Mouse (Mus musculus): ENCODE data around the gene Lsm6. TPM values are rescaled to one million over a fixed set of nuclear protein-coding genes. Genes with fewer than 3 reads are reported as not detected.
"Not testable (repeated sequence)": the region's sequence is repeated elsewhere in the genome, so short reads cannot be mapped to it uniquely, and the experiment has no call there.

Gene Lsm6
- polyA plus RNA-seq, 1 experiment from 2014 or later: 96.4 TPM

DNA sequence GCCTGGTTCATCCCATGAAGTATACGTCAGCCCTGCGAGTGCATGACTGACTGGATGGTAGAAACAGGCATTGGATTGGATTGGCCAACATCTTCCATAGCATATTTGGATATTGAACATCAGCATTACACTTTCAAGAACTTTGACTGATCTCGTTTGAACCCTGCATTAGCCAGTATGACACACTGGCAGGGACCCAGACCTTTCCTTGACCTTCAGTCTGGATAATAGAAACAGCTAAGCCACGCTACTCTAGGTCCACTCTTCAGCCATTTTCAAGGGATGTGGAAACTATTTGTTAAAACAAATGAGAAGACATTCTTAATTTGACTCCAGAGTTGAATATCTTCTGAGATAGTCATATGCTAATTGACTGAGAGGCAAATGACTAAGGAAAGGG is 3.6 kb upstream of the Lsm6 start:
- Histone ChIP-seq H3K4me3 (ENCODE audit: low read depth, low read length) (no peak overlapping the region), H3K27me3 (replicated peaks; ENCODE audit: insufficient read depth, low read length) (no peaks in the 10 kb centered on the region), H3K36me3 (ENCODE audit: insufficient read depth, low read length) (no peaks in the 10 kb centered on the region), H3K9me3 (ENCODE audit: low read length) (no peaks in the 10 kb centered on the region), H3K4me2 (replicated peaks; ENCODE audit: low read depth, low read length) (no peak overlapping the region), H3K4me1 (ENCODE audit: insufficient read depth, low read depth, low read length) (peaks cover 3% of the 10 kb centered on the region; the same call in 1 of the 2 replicates), H3K27ac (ENCODE audit: low read length) (no peak overlapping the region), H3K9ac (replicated peaks; ENCODE audit: low read depth) (no peak overlapping the region)
- WGBS: 74% methylated on average over 4 of the region's 4 CpGs
- TF ChIP-seq EP300 (IDR thresholded peaks at IDR 0.05) (no peak), CTCF (IDR thresholded peaks at IDR 0.05) (no peak)
- ATAC-seq (no peak), DNase-seq (ENCODE audit: low spot score) (no peak)

DNA sequence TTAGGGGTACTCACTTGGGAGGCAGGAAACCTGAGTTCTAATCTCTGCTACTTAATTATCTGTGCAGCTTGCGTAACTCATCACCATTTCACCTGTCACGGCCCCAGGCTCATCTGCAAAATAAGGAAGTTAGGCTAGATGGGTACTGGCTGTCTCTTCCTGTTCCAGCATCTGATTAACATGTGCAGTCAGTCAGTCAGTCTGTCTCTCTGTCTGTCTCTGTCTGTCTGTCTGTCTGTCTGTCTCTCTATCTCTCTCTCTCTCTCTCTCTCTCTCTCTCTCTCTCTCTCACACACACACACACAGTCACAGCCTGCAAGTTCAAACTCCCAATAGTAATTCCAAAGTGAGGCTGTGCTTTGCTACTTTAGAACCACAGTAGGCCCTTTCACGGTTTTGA is 967 bp downstream of the Lsm6 start:
- peak overlapping the region; percentile 76 for H3K4me3 ChIP-seq (ENCODE audit: low read depth, low read length)
- not testable (repeated sequence) for DNase-seq (ENCODE audit: low spot score); H3K36me3 ChIP-seq (ENCODE audit: insufficient read depth, low read length); H3K27me3 ChIP-seq (replicated peaks; ENCODE audit: insufficient read depth, low read length); ATAC-seq; H3K9me3 ChIP-seq (ENCODE audit: low read length)
- WGBS: 30% methylated on average over 3 of the region's 3 CpGs
- H3K27ac ChIP-seq (ENCODE audit: low read length): peak overlapping the region; percentile 93; the same call in 1 of the 2 replicates
- H3K4me1 ChIP-seq (ENCODE audit: insufficient read depth, low read depth, low read length): peaks cover 14% of the 10 kb centered on the region
- peak overlapping the region; percentile 69; the same call in 1 of the 2 replicates for H3K9ac ChIP-seq (replicated peaks; ENCODE audit: low read depth)
- H3K4me2 ChIP-seq (replicated peaks; ENCODE audit: low read depth, low read length): peak overlapping the region; percentile 53

DNA sequence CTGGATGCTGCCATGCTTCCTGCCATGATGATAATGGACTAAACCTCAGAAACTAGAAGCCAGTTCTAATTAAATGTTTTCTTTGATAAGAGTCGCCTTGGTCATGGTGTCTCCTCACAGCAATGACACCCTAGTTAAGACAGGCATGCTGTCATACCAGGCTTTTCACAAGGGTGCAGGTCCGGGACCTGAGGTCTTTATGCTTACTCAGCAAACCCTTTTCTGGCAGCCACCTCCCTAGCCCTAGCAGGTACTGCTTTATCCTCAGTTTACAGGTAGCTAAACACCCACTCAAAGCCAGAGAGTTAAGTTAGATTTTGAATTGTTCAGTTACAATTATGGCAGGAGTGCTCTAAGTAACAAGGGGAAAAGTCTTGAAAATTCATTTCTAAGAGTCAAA is 6.2 kb downstream of the Lsm6 start:
- no peak for ATAC-seq
- H3K27me3 ChIP-seq (replicated peaks; ENCODE audit: insufficient read depth, low read length): no peaks in the 10 kb centered on the region
- peaks cover 11% of the 10 kb centered on the region for H3K4me1 ChIP-seq (ENCODE audit: insufficient read depth, low read depth, low read length)
- no peak for DNase-seq (ENCODE audit: low spot score)
- no peak overlapping the region for H3K4me2 ChIP-seq (replicated peaks; ENCODE audit: low read depth, low read length)
- TF ChIP-seq CTCF (IDR thresholded peaks at IDR 0.05) (no peak), EP300 (IDR thresholded peaks at IDR 0.05) (no peak)
- 90% methylated on average over 2 of the region's 2 CpGs for WGBS
- H3K36me3 ChIP-seq (ENCODE audit: insufficient read depth, low read length): no peaks in the 10 kb centered on the region
- no peak overlapping the region for H3K9ac ChIP-seq (replicated peaks; ENCODE audit: low read depth)
- H3K9me3 ChIP-seq (ENCODE audit: low read length): no peaks in the 10 kb centered on the region
- no peak overlapping the region for H3K27ac ChIP-seq (ENCODE audit: low read length)
- no peak overlapping the region for H3K4me3 ChIP-seq (ENCODE audit: low read depth, low read length)

DNA sequence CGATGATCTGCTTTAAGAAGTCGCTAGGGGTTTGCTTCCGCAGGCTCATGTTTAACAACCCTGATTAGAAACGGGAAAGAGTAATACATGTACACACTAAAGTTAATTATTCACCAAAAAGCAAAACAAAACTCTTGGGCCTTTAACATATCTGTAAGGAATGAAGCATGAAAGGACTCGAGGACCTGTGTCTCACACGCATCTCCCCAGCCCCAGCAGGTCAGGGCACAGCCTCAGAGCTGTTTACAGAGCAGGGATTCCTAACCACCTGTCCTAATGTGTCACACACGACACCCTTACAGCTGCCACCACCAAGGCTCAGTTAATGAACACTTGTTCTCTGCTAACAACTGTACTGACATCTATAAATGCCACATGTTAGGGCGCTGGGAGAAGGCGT is 7.9 kb downstream of the Lsm6 start:
- no peaks in the 10 kb centered on the region for H3K9me3 ChIP-seq (ENCODE audit: low read length)
- WGBS: 50% methylated on average over 9 of the region's 9 CpGs
- no peaks in the 10 kb centered on the region for H3K4me1 ChIP-seq (ENCODE audit: insufficient read depth, low read depth, low read length)
- H3K4me3 ChIP-seq (ENCODE audit: low read depth, low read length): no peak overlapping the region
- no peaks in the 10 kb centered on the region for H3K27me3 ChIP-seq (replicated peaks; ENCODE audit: insufficient read depth, low read length)
- H3K36me3 ChIP-seq (ENCODE audit: insufficient read depth, low read length): no peaks in the 10 kb centered on the region; the same call in 1 of the 2 replicates
- H3K27ac ChIP-seq (ENCODE audit: low read length): 0 out of 2 replicates have a peak overlapping the region, but pooled peaks have one; percentile 23
- DNase-seq (ENCODE audit: low spot score) (peak; percentile 12), ATAC-seq (peak; percentile 41)
- no peak overlapping the region for H3K9ac ChIP-seq (replicated peaks; ENCODE audit: low read depth)
- no peak overlapping the region for H3K4me2 ChIP-seq (replicated peaks; ENCODE audit: low read depth, low read length)
- TF ChIP-seq CTCF (IDR thresholded peaks at IDR 0.05) (no peak), EP300 (IDR thresholded peaks at IDR 0.05) (no peak)

DNA sequence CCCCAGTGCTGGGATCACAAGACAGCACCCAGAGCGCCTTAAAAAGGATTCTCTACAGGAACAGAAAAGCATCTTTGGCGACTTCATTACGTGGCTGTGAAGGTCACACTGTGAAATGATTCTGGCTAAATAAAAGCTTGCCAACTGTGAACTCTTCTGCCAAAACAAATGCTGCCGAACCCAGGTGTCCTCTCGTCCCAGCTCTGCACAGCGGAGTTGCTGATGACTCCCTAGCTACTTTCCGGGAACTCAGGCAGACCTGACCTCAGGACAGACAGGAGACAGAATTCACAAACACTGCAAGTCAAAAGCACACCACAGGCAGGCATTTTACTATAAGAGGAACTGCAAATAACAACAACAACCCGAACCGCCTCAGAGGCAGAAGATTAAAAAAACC is 8.5 kb downstream of the Lsm6 start:
- Histone ChIP-seq H3K9ac (replicated peaks; ENCODE audit: low read depth) (no peak overlapping the region), H3K4me3 (ENCODE audit: low read depth, low read length) (no peak overlapping the region), H3K36me3 (ENCODE audit: insufficient read depth, low read length) (no peaks in the 10 kb centered on the region; the same call in 1 of the 2 replicates), H3K9me3 (ENCODE audit: low read length) (no peaks in the 10 kb centered on the region), H3K27me3 (replicated peaks; ENCODE audit: insufficient read depth, low read length) (no peaks in the 10 kb centered on the region), H3K27ac (ENCODE audit: low read length) (no peak overlapping the region), H3K4me2 (replicated peaks; ENCODE audit: low read depth, low read length) (no peak overlapping the region), H3K4me1 (ENCODE audit: insufficient read depth, low read depth, low read length) (no peaks in the 10 kb centered on the region)
- no peak for TF ChIP-seq CTCF (IDR thresholded peaks at IDR 0.05)
- no peak for ATAC-seq
- DNase-seq (ENCODE audit: low spot score): no peak
- WGBS: 91% methylated on average over 9 of the region's 9 CpGs

DNA sequence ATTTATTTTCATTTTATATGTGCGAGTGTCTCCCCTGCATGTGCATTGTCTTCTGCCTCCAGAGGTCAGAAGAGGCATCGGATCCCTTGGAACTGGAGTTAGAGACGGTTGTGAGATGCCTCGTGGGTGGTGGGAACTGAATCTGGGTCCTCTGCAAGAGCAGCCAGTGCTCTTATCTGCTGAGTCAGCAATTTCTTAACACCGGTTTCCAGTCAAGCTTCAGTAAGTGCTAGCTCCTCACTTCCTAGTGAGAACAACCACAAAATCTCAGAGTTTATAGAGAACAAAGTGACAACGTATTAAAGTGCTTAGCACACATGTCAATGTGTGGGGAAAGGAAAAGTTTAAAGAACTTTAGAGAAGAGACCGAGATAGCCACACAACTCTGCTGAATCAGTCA is 9.2 kb downstream of the Lsm6 start:
- H3K9ac ChIP-seq (replicated peaks; ENCODE audit: low read depth): no peak overlapping the region
- 87% methylated on average over 7 of the region's 7 CpGs for WGBS
- H3K36me3 ChIP-seq (ENCODE audit: insufficient read depth, low read length): peaks cover 5% of the 10 kb centered on the region; the same call in 1 of the 2 replicates
- no peak overlapping the region for H3K27ac ChIP-seq (ENCODE audit: low read length)
- no peak for ATAC-seq
- no peak overlapping the region for H3K4me3 ChIP-seq (ENCODE audit: low read depth, low read length)
- H3K4me2 ChIP-seq (replicated peaks; ENCODE audit: low read depth, low read length): no peak overlapping the region
- no peaks in the 10 kb centered on the region for H3K27me3 ChIP-seq (replicated peaks; ENCODE audit: insufficient read depth, low read length)
- no peaks in the 10 kb centered on the region for H3K4me1 ChIP-seq (ENCODE audit: insufficient read depth, low read depth, low read length)
- TF ChIP-seq CTCF (IDR thresholded peaks at IDR 0.05) (no peak), EP300 (IDR thresholded peaks at IDR 0.05) (no peak)
- no peaks in the 10 kb centered on the region for H3K9me3 ChIP-seq (ENCODE audit: low read length)
- DNase-seq (ENCODE audit: low spot score): peak; percentile 9

DNA sequence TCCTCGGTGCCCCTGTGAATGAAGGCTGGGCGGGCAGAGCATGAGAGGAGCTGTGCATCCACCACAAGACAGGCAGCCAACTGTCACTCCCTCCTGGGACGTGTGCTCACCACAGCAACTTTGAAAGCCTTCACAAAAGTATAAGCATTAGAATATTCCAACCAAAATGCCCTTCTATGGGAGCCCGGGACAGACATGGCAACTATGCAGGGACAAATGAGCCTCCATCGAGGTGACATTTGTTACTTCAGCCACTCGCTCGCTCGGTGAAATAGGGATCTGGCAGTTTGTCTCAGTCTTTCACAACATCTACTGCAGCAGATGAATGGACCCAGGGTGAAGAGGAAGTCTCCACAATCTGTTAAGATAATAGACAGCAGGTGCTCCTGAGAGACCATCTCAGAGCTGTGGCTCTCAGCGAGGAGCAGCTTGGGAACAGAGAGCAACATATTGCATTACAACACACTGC is 10.7 kb downstream of the Lsm6 start:
- TF ChIP-seq CTCF (IDR thresholded peaks at IDR 0.05) (no peak), EP300 (IDR thresholded peaks at IDR 0.05) (no peak)
- Histone ChIP-seq H3K9me3 (ENCODE audit: low read length) (no peaks in the 10 kb centered on the region), H3K9ac (replicated peaks; ENCODE audit: low read depth) (no peak overlapping the region), H3K4me1 (ENCODE audit: insufficient read depth, low read depth, low read length) (no peaks in the 10 kb centered on the region), H3K4me3 (ENCODE audit: low read depth, low read length) (no peak overlapping the region), H3K4me2 (replicated peaks; ENCODE audit: low read depth, low read length) (no peak overlapping the region), H3K36me3 (ENCODE audit: insufficient read depth, low read length) (peaks cover 5% of the 10 kb centered on the region; the same call in 1 of the 2 replicates), H3K27me3 (replicated peaks; ENCODE audit: insufficient read depth, low read length) (no peaks in the 10 kb centered on the region), H3K27ac (ENCODE audit: low read length) (no peak overlapping the region)
- ATAC-seq (no peak), DNase-seq (ENCODE audit: low spot score) (no peak)
- 78% methylated on average over 9 of the region's 9 CpGs for WGBS
